Mouse (Mus musculus) heart, postnatal 4 days (tissue): Measurements from ENCODE around the gene Nr0b2. TPM values are rescaled to one million over a fixed set of nuclear protein-coding genes. Genes with fewer than 3 reads are reported as not detected.
A peak's percentile ranks its signal among the peaks of the same experiment; 100 is the strongest.

Experiments used
- DNase-seq: peaks from one replicate; pipeline ENCODE4 v3.0.0; 2021
- total RNA-seq, 2 experiments: library from RNA; stranded (reverse); gene quantifications; 2 replicates each; pipeline ENCODE4 v1.2.3; 2021

The Nr0b2 gene
- total RNA-seq, 2 experiments from 2014 or later: 8.0 to 11.5 TPM

GRCm38 (mm10) chr4:133563123-133563571 lies 10.0 kb downstream of the Nr0b2 start:
- DNase-seq: peak; percentile 85

GRCm38 (mm10) chr4:133567251-133567650 lies 14.1 kb downstream of the Nr0b2 start:
- no peak for DNase-seq

DNA sequence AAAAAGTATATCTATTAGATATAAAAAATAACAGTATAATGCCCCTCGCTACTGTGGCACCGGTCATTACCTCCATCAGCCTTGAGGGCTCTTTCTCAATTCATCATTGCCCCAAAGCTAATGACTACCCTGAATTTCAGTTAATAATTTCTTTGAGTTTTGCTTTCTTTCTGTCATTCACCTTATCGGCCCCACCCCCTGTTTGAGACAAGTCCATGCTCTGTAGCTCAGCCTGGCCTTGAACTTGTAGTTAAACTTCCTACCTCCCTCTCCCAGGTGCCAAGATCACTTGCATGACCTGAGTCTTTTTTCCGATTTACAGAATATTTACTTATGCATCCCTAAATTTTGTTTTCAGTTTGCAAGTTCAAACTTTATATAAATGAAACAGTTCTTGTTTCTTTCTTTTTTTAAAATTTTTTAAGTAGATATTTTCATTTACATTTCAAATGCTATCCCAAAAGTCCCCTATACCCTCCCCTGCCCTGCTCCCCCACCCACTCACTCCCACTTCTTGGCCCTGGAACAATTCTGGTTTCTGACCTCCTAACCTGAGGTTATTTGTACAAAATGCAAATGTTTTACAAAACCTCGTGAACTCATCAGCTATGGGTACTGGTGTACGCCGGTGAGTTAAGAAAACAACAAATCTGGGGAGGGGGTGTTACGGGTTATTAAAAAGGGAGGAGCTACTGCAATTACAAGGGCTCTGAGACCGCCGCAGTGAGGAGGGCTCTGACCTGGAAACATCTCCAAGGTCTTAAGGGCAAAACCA lies 16.3 kb downstream of the Nr0b2 start:
- DNase-seq: no peak

- DNase-seq: no peak
Measured at GRCm38 (mm10) chr4:133570066-133570466, 16.9 kb downstream of the Nr0b2 start.

DNA sequence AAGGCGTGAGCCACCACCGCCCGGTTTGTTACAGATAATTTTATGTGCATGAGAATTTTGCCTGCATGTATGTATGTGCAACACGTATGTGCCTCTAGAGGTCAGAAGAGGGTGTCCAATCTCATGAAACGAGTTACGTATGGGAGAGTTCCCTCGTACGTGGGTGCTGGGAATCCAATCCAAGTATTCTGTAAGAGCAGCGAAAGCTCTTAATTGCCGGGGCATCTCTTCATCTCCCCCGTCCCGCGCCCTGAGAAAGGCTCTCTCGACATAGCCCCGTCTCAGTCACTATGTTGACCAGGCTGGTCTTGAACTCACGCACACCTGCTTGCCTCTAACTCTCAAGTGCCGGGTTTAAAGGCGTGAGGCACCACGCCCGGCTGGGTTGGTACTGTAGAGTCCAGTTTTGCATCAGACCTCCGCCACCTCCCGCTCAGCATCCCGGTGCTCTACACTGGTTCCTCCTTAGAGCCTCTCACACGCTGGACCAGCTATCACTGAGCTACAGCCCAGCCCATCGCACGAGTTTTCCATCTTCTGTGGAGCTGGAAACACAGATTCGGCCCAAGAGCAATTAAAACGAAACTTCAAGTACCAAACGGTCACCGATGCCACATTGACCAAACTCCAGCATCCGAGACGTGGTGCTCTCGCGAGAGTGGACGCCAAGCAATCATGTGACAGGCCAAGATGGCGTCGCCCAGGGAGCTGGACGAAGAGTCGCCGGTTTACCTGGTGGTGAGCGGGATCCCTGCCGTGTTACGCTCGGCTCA lies 21.1 kb downstream of the Nr0b2 start, which contains the start of gene Gpatch3:
Gpatch3 (plus strand) TSS at position 676 of the 773 bp plus-strand sequence.
- peak; percentile 94 for DNase-seq

GRCm38 (mm10) chr4:133574843-133575202 lies 21.6 kb downstream of the Nr0b2 start:
- no peak for DNase-seq

- no peak for DNase-seq
Measured at GRCm38 (mm10) chr4:133577983-133578382, 24.8 kb downstream of the Nr0b2 start.

GRCm38 (mm10) chr4:133583690-133584058 lies 30.5 kb downstream of the Nr0b2 start:
- DNase-seq: no peak

DNA sequence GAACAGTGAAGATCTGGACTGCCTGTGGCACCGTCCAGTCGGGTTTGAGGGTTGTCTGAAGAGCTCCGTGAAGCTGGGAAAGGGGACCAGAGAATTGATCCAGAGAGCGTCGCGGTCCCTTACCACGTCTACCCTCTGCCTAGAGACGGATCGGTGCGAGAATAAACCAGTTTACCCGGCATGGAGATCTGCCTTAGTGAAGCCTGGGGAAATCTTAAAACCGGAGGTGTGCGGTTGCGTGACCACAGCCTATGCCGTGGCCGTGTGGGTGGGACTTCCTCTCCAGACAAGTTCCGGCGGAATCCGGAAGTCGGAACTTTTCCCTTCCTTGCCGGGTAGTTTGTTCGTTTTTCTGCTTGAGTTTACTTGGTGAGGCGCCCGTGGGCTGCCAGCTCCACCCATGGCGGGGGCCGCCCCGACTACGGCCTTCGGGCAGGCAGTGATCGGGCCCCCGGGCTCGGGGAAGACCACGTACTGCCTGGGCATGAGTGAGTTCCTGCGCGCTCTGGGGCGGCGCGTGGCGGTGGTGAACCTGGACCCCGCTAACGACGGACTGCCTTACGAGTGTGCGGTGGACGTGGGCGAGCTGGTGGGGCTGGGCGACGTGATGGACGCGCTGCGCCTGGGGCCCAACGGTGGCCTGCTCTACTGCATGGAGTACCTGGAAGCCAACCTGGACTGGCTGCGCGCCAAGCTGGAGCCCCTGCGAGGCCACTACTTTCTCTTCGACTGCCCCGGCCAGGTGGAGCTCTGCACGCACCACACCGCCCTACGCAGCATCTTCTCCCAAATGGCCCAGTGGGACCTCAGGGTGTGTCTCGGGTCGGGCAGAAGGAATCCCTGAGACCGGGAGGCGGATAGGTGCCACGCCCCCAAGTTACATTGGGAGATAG lies 31.1 kb downstream of the Nr0b2 start, which contains the start of gene Gpn2:
Gpn2 (plus strand) TSS at position 304 of the 893 bp plus-strand sequence.
- DNase-seq: peak; percentile 84

DNA sequence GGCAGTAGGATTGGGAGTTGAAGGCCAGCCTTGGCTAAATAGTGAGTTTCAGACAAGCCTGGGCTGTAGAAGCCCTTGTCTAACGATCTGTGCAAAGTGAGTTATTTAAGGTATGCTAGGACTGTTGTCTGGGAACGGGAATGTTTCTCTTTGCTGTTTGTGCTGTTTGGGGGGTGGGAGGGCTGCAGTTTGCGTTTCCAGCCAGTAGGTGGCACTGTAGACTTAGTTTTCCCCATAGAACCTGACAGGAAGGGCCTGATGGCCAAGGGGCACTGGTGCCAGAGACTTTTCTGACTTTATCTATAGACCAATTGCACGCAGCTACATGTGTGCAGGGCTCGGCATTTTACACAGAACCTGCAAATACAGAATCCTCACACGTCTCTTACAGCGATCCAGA lies 39.4 kb downstream of the Nr0b2 start:
- peak; percentile 80 for DNase-seq

GRCm38 (mm10) chr4:133595538-133595937 lies 42.4 kb downstream of the Nr0b2 start:
- no peak for DNase-seq

DNA sequence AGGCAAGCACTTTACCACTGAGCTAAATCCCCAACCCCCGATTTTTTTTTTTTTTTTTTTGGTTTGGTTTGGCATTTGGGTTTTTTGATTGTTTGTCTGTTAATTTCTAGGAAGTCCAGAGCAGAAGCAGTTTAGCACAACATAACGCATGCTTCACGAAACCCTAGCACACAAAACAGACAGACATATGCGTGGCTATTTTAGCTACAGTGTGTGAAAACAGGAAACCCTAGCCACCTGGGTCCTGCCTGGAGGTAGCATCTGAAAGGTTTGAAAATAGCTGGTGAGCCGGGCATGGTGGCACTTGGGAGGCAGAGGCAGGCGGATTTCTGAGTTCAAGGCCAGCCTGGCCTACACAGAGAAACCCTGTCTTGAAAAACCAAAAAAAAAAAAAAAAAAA lies 42.9 kb downstream of the Nr0b2 start:
- no peak for DNase-seq

DNA sequence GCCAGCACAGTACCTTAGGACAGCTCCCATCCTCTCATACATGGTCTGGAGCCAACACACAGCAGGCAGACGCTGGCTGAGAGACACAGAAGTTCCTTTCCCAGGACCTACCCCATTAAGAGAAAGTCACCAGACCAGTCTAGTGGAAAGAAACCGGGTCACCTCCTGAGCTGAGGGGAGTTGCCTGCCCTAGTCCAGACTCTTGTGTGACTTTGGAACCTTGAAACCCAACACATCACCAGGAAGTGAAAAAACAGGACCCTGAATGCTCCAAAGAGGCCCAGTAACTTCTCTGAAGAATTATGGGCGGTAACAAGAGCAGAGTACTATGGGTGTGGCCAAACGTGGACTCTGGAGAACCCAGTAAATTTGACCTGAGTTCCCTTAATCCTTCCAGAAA lies 45.4 kb downstream of the Nr0b2 start:
- DNase-seq: no peak

DNA sequence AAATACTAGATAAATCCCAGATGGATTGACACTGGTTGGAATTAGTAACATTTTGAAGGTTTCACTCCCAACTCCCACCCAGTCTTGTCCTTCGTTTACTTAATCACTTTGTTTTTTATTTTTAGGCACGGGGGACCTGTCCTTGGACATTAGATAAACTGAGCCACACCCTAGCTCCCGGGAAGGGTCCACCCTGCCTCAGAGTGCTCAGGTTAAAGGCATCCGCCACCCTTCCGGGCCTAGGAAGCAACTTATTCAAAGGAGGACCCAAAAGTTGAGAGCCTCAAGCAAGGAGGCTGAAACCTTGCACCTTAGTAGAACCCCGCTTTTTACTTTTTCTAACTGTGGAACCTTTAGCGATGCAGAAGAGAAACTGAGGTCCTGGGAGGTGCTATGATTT lies 45.9 kb downstream of the Nr0b2 start:
- DNase-seq: no peak

- DNase-seq: peak; percentile 91
Measured at GRCm38 (mm10) chr4:133599571-133600073, 46.4 kb downstream of the Nr0b2 start.

GRCm38 (mm10) chr4:133600306-133600705 lies 47.1 kb downstream of the Nr0b2 start:
- no peak for DNase-seq

- DNase-seq: peak; percentile 45
Measured at GRCm38 (mm10) chr4:133601721-133602218, 48.6 kb downstream of the Nr0b2 start, which contains the start of gene Sfn. Gene Sfn, minus strand, starts transcription at chr4:133602168.

DNA sequence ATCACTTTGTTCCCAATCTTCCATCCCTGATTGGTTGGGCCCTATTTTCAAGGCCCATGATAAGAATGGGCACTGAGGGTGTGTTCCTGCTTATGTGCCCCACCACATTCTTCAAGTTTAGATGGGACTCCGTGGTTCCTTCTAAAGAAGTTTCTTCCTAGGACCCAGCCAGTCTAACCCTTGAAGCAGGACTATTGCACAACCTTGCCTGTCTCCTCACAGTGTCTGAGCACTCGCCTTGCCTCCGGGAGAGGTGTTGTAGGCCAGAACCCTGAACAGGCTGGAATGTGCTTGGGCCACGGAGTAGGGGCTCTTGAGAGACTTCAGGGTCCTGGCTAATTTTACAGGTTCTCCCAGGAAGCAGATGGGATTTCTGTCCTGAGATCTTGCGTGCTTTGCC lies 49.9 kb downstream of the Nr0b2 start:
- DNase-seq: no peak

- no peak for DNase-seq
Measured at GRCm38 (mm10) chr4:133604175-133604574, 51.0 kb downstream of the Nr0b2 start.

GRCm38 (mm10) chr4:133604856-133605255 lies 51.7 kb downstream of the Nr0b2 start:
- no peak for DNase-seq

DNA sequence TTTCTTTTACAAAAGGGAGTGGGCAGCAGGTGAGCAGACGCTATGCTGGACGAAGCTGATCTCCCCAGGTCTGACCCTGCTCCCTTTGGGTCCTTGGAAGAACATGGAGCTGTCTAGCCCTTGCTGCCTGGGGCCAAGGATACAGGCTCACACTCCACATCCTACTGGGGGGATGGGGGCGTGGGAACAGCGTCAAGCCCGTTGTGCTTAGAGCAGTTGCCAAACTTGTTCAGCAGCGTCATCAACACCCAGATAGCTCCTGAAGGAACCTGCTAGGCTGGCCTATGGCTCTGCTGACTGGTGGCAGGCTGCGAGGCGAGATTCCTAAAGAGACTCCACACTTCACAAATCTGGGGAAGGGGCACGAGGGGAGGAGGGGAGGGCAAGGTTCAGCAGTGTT lies 52.2 kb downstream of the Nr0b2 start:
- DNase-seq: no peak
